Comparison of ENCODE assay signal across 8 mouse cellular contexts in the genomic region with DNA sequence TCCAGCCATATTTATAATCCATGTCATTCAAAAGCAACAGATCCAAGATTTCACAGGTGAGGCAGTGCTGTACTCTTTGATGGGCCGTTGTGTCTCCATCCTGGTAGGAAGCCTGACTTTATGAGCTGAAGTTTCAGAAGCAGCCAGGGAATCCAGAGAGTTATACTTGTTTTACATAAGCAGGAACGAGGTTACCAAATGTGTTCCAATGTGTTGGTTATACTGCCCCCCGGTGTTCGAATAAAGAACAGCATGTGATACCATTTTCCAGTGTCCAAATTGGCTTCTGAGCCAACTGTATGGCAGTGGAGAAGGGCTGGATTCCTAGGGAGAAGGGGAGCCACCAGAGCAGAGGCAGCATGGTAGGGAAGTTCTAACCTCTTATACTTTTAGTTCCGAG. TPM values are rescaled to one million over a fixed set of nuclear protein-coding genes. Genes with fewer than 3 reads are reported as not detected.
A peak's percentile ranks its signal among the peaks of the same experiment; 100 is the strongest.
DNase-seq lines count a peak whose midpoint lies in the region; ATAC-seq lines count a peak whose summit lies in the region.

No protein-coding gene starts in this region.

- WGBS in heart, embryonic 11.5 days (ENCODE audit: insufficient replicate concordance), result 21% methylated on average over 5 of the region's 5 CpGs

- no peaks in the 10 kb centered on the region for H3K27me3 ChIP-seq in heart, embryonic 11.5 days (ENCODE audit: control insufficient read depth, insufficient read depth, low read length)

- H3K4me2 ChIP-seq in heart, embryonic 11.5 days, result no peak overlapping the region

- H3K4me1 ChIP-seq in heart, embryonic 11.5 days (ENCODE audit: control insufficient read depth, insufficient read depth, low read length), result no peaks in the 10 kb centered on the region

- no peak overlapping the region for H3K9ac ChIP-seq in heart, embryonic 11.5 days (ENCODE audit: low read depth, low read length)

- H3K9me3 ChIP-seq in heart, embryonic 11.5 days (replicated peaks; ENCODE audit: control insufficient read depth, low read length), result no peaks in the 10 kb centered on the region

- peak; percentile 19 to 63 for DNase-seq in heart, adult 9 months (ENCODE audit: low spot score in 2 of 2)
- peak; percentile 82 for DNase-seq in ZHBTc4 (ENCODE audit: low read depth, low spot score)
- DNase-seq in cerebellum, postnatal 25 days, result peak; percentile 68 to 82
- DNase-seq in gastrocnemius, postnatal 10 days, result peak; percentile 54
- peak; percentile 40 for DNase-seq in layer of hippocampus, adult 9-11 months
- DNase-seq in lung, postnatal 25 days (ENCODE audit: low spot score), result peak; percentile 73
- DNase-seq in skeletal muscle tissue, adult 2 months (ENCODE audit: low read depth, low spot score), result peak; percentile 61

- no peaks in the 10 kb centered on the region for H3K36me3 ChIP-seq in heart, embryonic 11.5 days (ENCODE audit: control insufficient read depth, insufficient read depth, low read length)

- no peak for ATAC-seq in heart, embryonic 11.5 days (replicated peaks; ENCODE audit: insufficient number of reproducible peaks, low FRiP score, low TSS enrichment)

- H3K4me3 ChIP-seq in heart, embryonic 11.5 days (ENCODE audit: low read depth, low read length), result no peak overlapping the region

- no peak overlapping the region for H3K27ac ChIP-seq in heart, embryonic 11.5 days (ENCODE audit: low read depth, low read length)

RNA-seq across cellular contexts. Expression of gene Znrf3, which starts 29.5 kb away (rescaled TPM):
- polyA plus RNA-seq in heart, embryonic 11.5 days (2014; fragmentation: Nextera tagmentation; extraction: Ambion mirVana), result 7.3 and 9.3 TPM in 2 replicates
- total RNA-seq in gastrocnemius, postnatal 10 days (2021), result 10 to 100 TPM; 14.6 to 16.3 TPM

RNA-seq across cellular contexts. Expression of gene Xbp1, which starts 46.3 kb away (rescaled TPM):
- polyA plus RNA-seq in heart, embryonic 11.5 days (2014; fragmentation: Nextera tagmentation; extraction: Ambion mirVana), result 141 and 145 TPM in 2 replicates
- 10 to 100 TPM; 44.6 to 57.0 TPM for total RNA-seq in gastrocnemius, postnatal 10 days (2021)
